Mouse (Mus musculus) intestine, embryonic 16.5 days (tissue): ENCODE data around the gene Dgcr8. TPM values are rescaled to one million over a fixed set of nuclear protein-coding genes. Genes with fewer than 3 reads are reported as not detected.

ENCODE experiments used
- ATAC-seq: fragments of 200-750 bp; cut with Nextera tagmentation; 2 replicates; pipeline ENCODE4 v1.8.0; 2017; ENCODE audit warnings: moderate TSS enrichment, moderate library complexity
- H3K27ac ChIP-seq: fragments of 300-500 bp; sonication (generic); 2 replicates; pipeline ENCODE4 v1.5.1; 2014; ENCODE audit warnings: mild to moderate bottlenecking, low read length
- H3K27me3 ChIP-seq: fragments of 300-500 bp; sonication (generic); replicated peaks from 2 replicates; pipeline ENCODE4 v1.6.1; 2014; ENCODE audit warnings: low read length, control low read depth, mixed read lengths; ENCODE audit not compliant: control insufficient read depth, insufficient read depth
- H3K36me3 ChIP-seq: fragments of 300-500 bp; sonication (generic); 2 replicates; pipeline ENCODE4 v1.6.1; 2014; ENCODE audit warnings: low read length, control low read depth; ENCODE audit not compliant: control insufficient read depth, insufficient read depth
- H3K4me1 ChIP-seq: fragments of 300-500 bp; sonication (generic); 2 replicates; pipeline ENCODE4 v1.6.1; 2014; ENCODE audit warnings: low read length, control low read depth, mixed read lengths; ENCODE audit not compliant: control insufficient read depth, insufficient read depth
- H3K4me2 ChIP-seq: fragments of 300-500 bp; sonication (generic); 2 replicates; pipeline ENCODE4 v1.6.1; 2014; ENCODE audit warnings: low read depth, low read length, control low read depth
- H3K4me3 ChIP-seq: fragments of 300-500 bp; sonication (generic); 2 replicates; pipeline ENCODE4 v1.5.1; 2014; ENCODE audit warnings: mild to moderate bottlenecking, low read length
- H3K9ac ChIP-seq: fragments of 300-500 bp; sonication (generic); 2 replicates; pipeline ENCODE4 v1.6.1; 2014; ENCODE audit warnings: low read depth, low read length
- H3K9me3 ChIP-seq: fragments of 300-500 bp; sonication (generic); 2 replicates; pipeline ENCODE4 v1.6.1; 2016; ENCODE audit warnings: low read length, control low read depth; ENCODE audit not compliant: control insufficient read depth
- WGBS: fragments of 180-500 bp; shearing (Covaris S2); extraction: QIAGEN DNeasy Blood & Tissue Kit; methylation state at CpG from one replicate; pipeline ENCODE4 v1.1.7; 2014; 5-methylcytosine and 5-hydroxymethylcytosine counted together
- polyA plus RNA-seq: library from polyadenylated mRNA; unstranded; fragments of >200 nt; fragmentation: Nextera tagmentation; extraction: Ambion mirVana; gene quantifications from 2 replicates; pipeline ENCODE4 v1.2.1, GENCODE M21; 2015

Dgcr8 gene
- polyA plus RNA-seq, 1 experiment from 2014 or later: 18.9 TPM

GRCm38 (mm10) chr16:18229622-18230021, 59.4 kb downstream of the Dgcr8 start:
- Histone ChIP-seq H3K36me3 (peaks cover 11% of the 10 kb centered on the region), H3K27me3 (no peaks in the 10 kb centered on the region), H3K4me1 (peaks cover 17% of the 10 kb centered on the region), H3K4me3 (no peak overlapping the region), H3K9ac (no peak overlapping the region), H3K4me2 (no peak overlapping the region), H3K9me3 (no peaks in the 10 kb centered on the region), H3K27ac (no peak overlapping the region)
- 0 out of 2 replicates have a peak, but pooled peaks have one; percentile 23 for ATAC-seq
- WGBS: 54% methylated on average over 11 of the region's 11 CpGs

GRCm38 (mm10) chr16:18228856-18229255, 60.2 kb downstream of the Dgcr8 start:
- WGBS: 88% methylated on average over 4 of the region's 4 CpGs
- no peaks in the 10 kb centered on the region for H3K9me3 ChIP-seq

GRCm38 (mm10) chr16:18227897-18228422, 61.1 kb downstream of the Dgcr8 start:
- WGBS: 94% methylated on average over 20 of the region's 20 CpGs
- Histone ChIP-seq H3K4me3 (no peak overlapping the region), H3K9ac (no peak overlapping the region), H3K4me1 (peaks cover 7% of the 10 kb centered on the region), H3K9me3 (no peaks in the 10 kb centered on the region), H3K36me3 (peaks cover 17% of the 10 kb centered on the region), H3K4me2 (no peak overlapping the region), H3K27ac (no peak overlapping the region), H3K27me3 (no peaks in the 10 kb centered on the region)
- no peak for ATAC-seq

More at GRCm38 (mm10) chr16:18228856-18229255, 60.2 kb downstream of the Dgcr8 start:
- Histone ChIP-seq H3K36me3 (peaks cover 15% of the 10 kb centered on the region), H3K9ac (no peak overlapping the region), H3K4me1 (peaks cover 11% of the 10 kb centered on the region), H3K4me3 (no peak overlapping the region), H3K27ac (no peak overlapping the region), H3K27me3 (no peaks in the 10 kb centered on the region), H3K4me2 (no peak overlapping the region)
- ATAC-seq: no peak

GRCm38 (mm10) chr16:18227187-18227586, 61.9 kb downstream of the Dgcr8 start:
- no peak overlapping the region for H3K9ac ChIP-seq
- H3K27ac ChIP-seq: no peak overlapping the region
- WGBS: 92% methylated on average over 13 of the region's 13 CpGs
- no peak overlapping the region for H3K4me2 ChIP-seq
- peaks cover 22% of the 10 kb centered on the region for H3K36me3 ChIP-seq
- no peak for ATAC-seq
- no peak overlapping the region for H3K4me3 ChIP-seq
- H3K4me1 ChIP-seq: peaks cover 7% of the 10 kb centered on the region
- no peaks in the 10 kb centered on the region for H3K9me3 ChIP-seq
- H3K27me3 ChIP-seq: no peaks in the 10 kb centered on the region

- 78% methylated on average over 11 of the region's 11 CpGs for WGBS
- Histone ChIP-seq H3K27me3 (no peaks in the 10 kb centered on the region), H3K4me2 (no peak overlapping the region), H3K4me1 (peaks cover 14% of the 10 kb centered on the region), H3K36me3 (peaks cover 22% of the 10 kb centered on the region), H3K9ac (no peak overlapping the region), H3K9me3 (no peaks in the 10 kb centered on the region), H3K4me3 (no peak overlapping the region), H3K27ac (no peak overlapping the region)
- no peak for ATAC-seq
These were observed 66.9 kb downstream of the Dgcr8 start for GRCm38 (mm10) chr16:18222188-18222587.

- Histone ChIP-seq H3K4me2 (no peak overlapping the region), H3K4me1 (peaks cover 14% of the 10 kb centered on the region), H3K27ac (no peak overlapping the region), H3K36me3 (peaks cover 20% of the 10 kb centered on the region), H3K9me3 (no peaks in the 10 kb centered on the region), H3K9ac (no peak overlapping the region), H3K4me3 (no peak overlapping the region), H3K27me3 (no peaks in the 10 kb centered on the region)
- 76% methylated on average over 11 of the region's 11 CpGs for WGBS
- no peak for ATAC-seq
These were observed 67.5 kb downstream of the Dgcr8 start for GRCm38 (mm10) chr16:18221543-18221898.

- peaks cover 20% of the 10 kb centered on the region for H3K36me3 ChIP-seq
These were observed 68.0 kb downstream of the Dgcr8 start for GRCm38 (mm10) chr16:18220856-18221542.

GRCm38 (mm10) chr16:18220001-18220400, 69.0 kb downstream of the Dgcr8 start:
- Histone ChIP-seq H3K9ac (peak overlapping the region; percentile 1; the same call in 1 of the 2 replicates), H3K27me3 (no peaks in the 10 kb centered on the region), H3K9me3 (no peaks in the 10 kb centered on the region), H3K4me1 (peaks cover 14% of the 10 kb centered on the region), H3K4me2 (no peak overlapping the region), H3K4me3 (no peak overlapping the region), H3K36me3 (peaks cover 15% of the 10 kb centered on the region), H3K27ac (peak overlapping the region; percentile 1; the same call in 1 of the 2 replicates)
- peak; percentile 82 for ATAC-seq
- 30% methylated on average over 8 of the region's 8 CpGs for WGBS

More at GRCm38 (mm10) chr16:18220856-18221542, 68.0 kb downstream of the Dgcr8 start:
- Histone ChIP-seq H3K27ac (peak overlapping the region; percentile 23; the same call in 1 of the 2 replicates), H3K27me3 (no peaks in the 10 kb centered on the region), H3K9me3 (no peaks in the 10 kb centered on the region), H3K4me3 (no peak overlapping the region), H3K9ac (no peak overlapping the region), H3K4me1 (peaks cover 14% of the 10 kb centered on the region), H3K4me2 (no peak overlapping the region)
- WGBS: 88% methylated on average over 6 of the region's 6 CpGs
- no peak for ATAC-seq

- ATAC-seq: no peak
- Histone ChIP-seq H3K27ac (no peak overlapping the region), H3K9me3 (no peaks in the 10 kb centered on the region), H3K36me3 (peaks cover 7% of the 10 kb centered on the region; the same call in 1 of the 2 replicates), H3K9ac (no peak overlapping the region), H3K27me3 (0 out of 2 replicates have a peak, but pooled peaks cover 1% of the 10 kb centered on the region), H3K4me2 (no peak overlapping the region), H3K4me3 (no peak overlapping the region), H3K4me1 (peaks cover 14% of the 10 kb centered on the region)
- 75% methylated on average over 9 of the region's 9 CpGs for WGBS
These were observed 70.5 kb downstream of the Dgcr8 start for GRCm38 (mm10) chr16:18218580-18218996.
